Mouse (Mus musculus) cerebellum, adult 9-10 months (tissue): ENCODE data around the gene Bcat2.
A peak's percentile ranks its signal among the peaks of the same experiment; 100 is the strongest.
"Not testable (repeated sequence)": the region's sequence is repeated elsewhere in the genome, so short reads cannot be mapped to it uniquely, and the experiment has no call there.

Experiments used
- DNase-seq: peaks from one replicate; pipeline ENCODE4 v3.0.0; 2022

Bcat2 gene

GRCm38 (mm10) chr7:45570103-45570741 is at the start of gene Bcat2:
TSS of gene Bcat2 (plus strand) at chr7:45570153.
- peak; percentile 77 for DNase-seq

GRCm38 (mm10) chr7:45520605-45521004 is 49.3 kb upstream of the Bcat2 start:
- no peak for DNase-seq

GRCm38 (mm10) chr7:45521728-45522184 is 48.2 kb upstream of the Bcat2 start:
- DNase-seq = peak; percentile 88

DNA sequence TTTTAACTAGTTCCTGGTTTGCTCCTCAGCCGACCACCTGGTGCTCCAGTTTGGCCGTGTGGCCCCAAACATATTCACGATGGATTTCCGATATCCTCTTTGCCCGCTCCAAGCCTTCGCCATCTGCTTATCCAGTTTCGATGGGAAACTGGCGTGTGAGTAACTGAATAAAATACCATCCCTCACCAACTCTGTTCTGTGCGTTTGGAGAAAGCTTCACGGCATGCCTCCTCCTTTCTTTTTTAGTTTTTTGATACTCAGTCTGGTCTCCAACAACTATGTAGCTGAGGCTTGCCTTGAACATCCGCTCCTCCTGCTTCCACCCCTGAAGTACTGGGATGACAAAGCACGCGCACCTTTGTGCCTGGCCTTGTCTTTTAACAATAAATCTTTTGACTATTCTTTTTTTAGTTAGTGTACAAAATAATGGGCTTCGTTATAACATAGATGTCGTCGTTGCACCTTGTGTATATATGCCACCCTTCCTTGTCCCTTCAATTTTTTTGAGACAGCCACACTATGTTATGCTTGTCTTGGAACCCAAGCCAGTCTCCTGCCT is 47.7 kb upstream of the Bcat2 start:
- DNase-seq = no peak

DNA sequence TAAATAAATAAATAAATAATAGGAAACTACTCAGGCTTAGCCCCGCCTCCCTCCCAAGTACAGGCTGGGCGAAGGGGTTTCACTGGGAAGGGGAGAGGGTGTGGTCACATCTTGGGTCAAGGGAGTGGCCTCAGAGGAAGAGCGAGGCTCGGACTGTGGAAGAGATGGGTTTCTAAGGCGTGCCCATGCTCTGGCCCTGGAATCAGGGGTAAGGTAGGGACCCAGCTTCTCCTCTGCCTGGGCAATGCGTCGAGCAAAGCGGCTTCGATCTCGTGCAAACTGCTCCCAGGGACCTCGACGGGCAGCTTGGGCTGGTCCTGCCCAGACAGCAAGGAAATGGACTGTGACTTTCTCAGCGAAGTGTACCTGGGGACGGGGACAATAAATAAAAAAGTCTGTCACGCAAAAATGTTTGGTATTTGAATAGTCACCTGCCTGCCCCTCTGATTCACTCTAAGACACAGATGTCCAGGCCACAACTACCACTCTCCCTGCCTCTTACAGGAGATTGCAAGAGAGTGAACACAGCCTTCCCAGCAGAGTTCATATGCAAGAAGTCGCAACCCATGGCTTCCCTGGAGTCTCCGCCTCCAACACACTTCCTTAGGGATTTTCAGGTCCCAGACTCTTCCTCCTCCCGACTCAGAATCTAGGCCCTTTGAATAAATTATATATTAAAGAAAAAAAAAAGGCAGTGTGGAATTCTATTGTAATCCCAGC is 46.8 kb upstream of the Bcat2 start:
- no peak for DNase-seq

- DNase-seq = peak; percentile 23
Observed at GRCm38 (mm10) chr7:45523678-45524170, 46.2 kb upstream of the Bcat2 start.

- peak; percentile 64 for DNase-seq
Observed at GRCm38 (mm10) chr7:45524841-45525621, 44.9 kb upstream of the Bcat2 start.

GRCm38 (mm10) chr7:45525809-45526473 is 44.0 kb upstream of the Bcat2 start, which contains the start of the genes Ppp1r15a and Plekha4:
TSS of gene Ppp1r15a (minus strand) at chr7:45526268.
TSS of gene Plekha4 (plus strand) at chr7:45526330.
- peak; percentile 96 for DNase-seq

- peak; percentile 76 for DNase-seq
Observed at GRCm38 (mm10) chr7:45526474-45527120, 43.4 kb upstream of the Bcat2 start.

DNA sequence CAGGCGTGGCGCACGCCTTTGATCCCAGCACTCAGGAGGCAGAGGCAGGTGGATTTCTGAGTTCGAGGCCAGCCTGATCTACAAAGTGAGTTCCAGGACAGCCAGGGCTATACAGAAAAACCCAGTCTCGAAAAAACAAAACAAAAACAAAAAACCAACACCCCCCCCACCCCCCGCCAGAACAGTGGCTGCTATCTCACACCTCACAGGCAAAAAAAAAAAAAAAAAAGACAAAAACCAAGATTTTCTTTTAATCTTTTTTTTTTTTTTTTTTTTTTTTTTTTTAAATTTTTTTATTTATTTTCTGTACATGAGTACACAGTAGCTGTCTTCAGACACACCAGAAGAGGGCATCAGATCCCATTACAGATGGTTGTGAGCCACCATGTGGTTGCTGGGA is 42.8 kb upstream of the Bcat2 start:
- not testable (repeated sequence) for DNase-seq

GRCm38 (mm10) chr7:45529461-45529860 is 40.5 kb upstream of the Bcat2 start:
- DNase-seq = peak; percentile 27

DNA sequence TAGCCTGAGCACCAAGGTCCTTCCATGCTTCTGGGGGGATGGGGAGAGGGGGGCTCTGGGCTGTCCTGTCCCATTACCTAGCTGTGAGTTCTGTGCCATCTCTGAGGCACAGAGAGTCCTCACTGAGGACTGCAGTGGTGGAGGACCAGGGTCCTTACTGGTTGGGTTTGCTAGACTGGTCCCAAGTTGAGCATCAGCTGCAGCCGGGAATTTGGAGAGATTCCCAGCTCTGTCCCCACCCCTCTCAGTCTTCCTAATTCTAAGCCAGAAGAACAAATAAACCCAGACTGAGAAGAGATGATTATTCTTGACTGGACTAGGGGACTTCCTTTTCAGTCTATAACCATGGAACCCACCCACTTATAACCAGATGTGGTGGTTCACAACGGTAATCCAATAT is 39.3 kb upstream of the Bcat2 start:
- no peak for DNase-seq

GRCm38 (mm10) chr7:45535676-45536075 is 34.3 kb upstream of the Bcat2 start:
- peak; percentile 19 for DNase-seq

DNA sequence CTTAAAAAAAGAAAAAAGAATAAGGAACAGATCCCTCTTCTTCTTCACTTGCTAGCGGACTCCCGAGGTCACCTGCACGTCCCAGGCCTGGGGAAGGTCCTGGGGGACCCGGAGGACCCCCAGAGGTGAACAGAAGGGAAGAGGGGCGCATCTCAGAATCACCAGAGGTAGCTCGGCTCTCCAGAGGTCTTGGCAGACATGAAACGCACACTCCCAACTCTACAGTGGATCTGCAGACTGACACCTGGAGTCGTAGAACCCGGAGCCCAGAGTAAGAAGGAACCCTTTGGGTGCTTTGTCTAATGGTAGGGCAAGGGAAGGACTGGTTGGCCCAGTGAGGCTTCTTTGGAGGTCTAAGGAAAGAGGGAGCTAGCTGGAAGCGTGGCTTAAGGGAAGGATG is 32.4 kb upstream of the Bcat2 start:
- peak; percentile 51 for DNase-seq

GRCm38 (mm10) chr7:45538163-45539041 is 31.6 kb upstream of the Bcat2 start:
- DNase-seq = peak; percentile 84

DNA sequence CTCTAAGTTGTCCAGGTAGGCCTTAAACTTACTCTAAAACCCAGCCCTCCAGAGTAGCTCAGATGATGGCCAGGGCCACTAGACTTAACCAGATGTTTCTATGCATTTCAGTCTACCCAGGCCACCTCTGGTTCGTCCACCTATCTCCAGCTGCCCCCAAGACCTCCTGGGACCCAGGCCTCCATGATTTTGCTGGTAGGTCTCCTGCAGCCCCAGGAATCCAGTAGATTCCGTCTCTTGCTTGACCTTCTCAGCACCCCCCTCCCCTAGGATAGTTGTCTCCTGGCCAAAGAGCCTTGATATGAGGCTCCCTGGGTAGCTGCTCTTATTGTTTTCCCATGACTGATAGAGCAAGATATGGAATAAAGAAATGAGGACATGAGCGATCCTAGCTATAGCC is 30.9 kb upstream of the Bcat2 start:
- peak; percentile 51 for DNase-seq

DNA sequence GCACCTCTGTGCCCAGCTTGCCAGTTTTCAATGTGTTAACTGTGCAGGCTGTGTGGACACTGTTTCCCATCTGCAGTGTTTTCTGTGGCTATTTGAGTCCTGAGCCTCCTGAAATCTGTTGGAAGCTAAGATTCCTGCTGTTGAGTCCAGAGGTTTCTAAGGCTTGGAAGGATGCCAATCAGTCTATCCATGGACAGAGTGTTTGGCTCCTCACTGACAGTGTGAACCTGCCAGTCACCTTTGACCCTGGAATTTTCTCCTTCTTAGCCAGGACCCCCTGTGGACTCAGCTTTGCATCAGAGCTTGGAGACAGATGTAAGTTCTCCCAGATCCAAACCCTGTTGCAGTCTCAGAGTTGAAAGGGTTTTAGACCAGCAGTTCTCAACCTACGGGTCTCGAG is 29.7 kb upstream of the Bcat2 start:
- peak; percentile 57 for DNase-seq

DNA sequence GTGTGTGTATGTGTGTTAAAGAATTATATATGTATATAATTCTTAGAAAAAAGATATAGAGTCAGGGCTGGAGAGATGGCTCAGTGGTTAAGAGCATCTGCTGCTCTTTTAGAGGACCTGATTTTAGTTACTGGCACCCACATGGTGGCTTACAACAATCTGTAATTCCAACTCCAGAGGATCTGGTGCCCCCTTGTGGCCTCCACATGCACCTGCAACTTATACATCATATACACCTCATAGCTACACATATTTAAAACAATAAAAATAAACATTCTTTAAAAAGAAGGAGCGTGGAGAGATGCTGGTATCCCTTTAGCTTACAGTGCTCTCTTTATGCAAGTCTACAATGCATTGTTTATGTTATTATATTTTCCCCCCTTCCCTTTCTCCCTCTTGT is 25.4 kb upstream of the Bcat2 start:
- no peak for DNase-seq

GRCm38 (mm10) chr7:45549641-45550436 is 20.1 kb upstream of the Bcat2 start:
- DNase-seq = no peak
